Mouse (Mus musculus) frontal cortex, postnatal 10 days (tissue): ENCODE results near the gene Eif2b5.

Experiments
- DNase-seq, 2 experiments: peaks; one replicate each; pipeline ENCODE4 v3.0.0; 2022; ENCODE audit warnings: low spot score in 2 of 2, mixed read lengths in 1 of 2

Gene Eif2b5

DNA sequence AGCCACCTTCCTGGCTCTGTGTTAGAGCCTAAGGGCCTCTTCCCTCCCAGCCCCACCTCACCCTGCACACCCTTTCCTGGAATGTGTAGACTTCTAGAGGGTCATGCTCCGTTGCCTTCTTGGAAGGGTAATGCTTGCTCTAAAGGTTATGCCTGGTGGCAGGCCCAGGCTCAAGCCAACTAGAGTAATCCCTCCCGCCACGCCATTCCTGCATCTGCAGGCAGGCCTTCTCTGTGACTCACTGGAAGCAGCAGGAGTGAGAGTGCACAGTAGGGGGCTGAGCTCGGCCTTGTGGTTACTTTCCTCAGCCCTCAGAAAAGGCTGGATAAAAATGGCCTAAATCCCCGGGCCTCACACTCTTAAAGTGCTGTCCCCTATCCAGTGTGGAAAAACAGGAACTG lies 38.5 kb downstream of the Eif2b5 start:
- no peak for DNase-seq

DNA sequence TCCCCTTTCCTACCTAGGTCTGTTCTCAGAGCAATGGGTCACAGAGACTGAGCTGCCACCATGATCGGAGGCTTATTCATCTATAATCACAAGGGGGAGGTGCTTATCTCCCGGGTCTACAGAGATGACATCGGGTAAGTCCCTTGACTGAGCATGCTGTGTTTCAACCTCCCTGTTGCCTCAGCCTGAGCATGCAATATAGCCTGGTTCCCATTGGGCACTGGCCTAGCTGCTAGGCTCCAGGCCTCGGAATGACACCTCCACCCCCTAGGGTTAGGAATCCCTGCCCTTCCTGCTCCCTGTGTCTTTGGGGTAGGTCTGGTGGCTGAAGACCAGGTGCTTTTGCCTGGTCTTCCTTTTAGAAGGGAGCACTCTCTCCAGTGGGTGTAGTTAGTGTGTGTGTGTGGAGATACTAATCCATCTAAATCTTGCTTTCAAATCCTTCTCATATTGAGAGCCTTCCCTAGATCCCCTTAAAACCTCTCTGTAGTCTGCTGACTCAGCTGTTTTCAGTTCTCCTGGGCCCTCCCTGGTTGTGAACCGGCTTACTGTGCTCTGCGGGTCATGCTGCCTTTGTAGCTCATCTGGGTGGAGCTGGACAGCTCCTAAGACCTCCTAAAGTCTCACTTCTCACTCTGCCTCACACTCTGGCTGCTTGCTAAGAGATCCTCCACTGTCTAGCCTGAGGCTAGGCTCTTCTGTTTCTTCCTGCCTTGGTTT lies 39.1 kb downstream of the Eif2b5 start:
- no peak for DNase-seq

DNA sequence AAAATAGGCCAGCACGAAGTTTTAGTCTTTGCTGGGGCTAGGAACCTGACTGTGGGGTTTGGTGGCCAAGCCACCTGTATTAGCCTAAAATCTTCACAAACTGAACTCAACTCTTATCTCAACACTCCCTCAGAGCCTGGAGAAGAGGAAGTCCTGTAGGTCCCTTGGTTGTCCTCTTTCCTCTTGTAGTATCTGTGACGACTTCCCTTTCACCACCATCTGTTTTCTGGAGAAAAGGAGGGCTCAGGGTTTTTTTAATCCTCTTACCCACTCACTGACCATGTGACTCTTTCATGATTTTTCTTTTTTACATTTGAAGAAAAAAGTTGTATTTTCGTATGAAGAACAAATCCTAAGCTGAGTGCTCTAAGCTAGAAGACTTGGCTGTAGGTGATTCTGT lies 41.0 kb downstream of the Eif2b5 start:
- no peak for DNase-seq

DNA sequence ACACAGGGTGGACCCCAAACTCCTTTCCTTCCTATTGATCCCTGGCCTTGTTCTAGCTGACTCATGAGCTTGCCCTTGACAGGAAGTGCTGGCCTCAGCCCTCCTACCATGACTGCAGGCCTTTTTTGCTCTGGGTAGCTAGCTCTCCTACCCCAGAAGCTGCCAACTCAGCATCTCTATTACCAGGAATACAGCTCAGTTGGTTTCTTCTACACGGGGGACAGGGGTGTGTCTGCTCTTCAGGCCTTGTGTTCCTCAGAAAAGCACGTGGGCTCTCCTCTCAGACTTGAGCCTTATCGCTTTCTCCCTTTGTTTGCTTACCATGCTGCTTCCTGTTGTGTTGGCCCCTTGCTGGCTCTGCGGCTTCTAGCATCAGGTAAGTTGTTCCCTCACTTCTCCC lies 41.8 kb downstream of the Eif2b5 start:
- no peak for DNase-seq

GRCm38 (mm10) chr16:20545696-20546095 lies 47.1 kb downstream of the Eif2b5 start:
- DNase-seq = no peak

DNA sequence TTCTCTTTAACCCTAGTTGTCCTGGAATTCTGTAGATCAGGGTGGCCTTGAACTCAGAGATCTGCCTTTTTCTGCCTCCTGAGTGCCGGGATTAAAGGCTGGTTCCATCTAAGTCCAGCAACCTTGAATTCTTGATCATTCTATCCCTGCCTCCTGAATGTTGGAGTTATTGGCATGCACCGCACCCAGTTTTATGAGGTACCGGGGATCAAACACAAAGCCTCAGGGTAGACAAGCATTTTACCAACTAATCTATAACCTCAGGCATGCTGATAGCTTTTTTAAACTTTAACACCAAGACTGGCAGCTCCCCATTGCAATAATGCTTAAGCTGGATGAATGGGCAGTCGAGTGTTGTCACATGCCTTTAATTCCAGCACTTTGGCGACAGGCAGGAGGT lies 48.8 kb downstream of the Eif2b5 start:
- no peak for DNase-seq

DNA sequence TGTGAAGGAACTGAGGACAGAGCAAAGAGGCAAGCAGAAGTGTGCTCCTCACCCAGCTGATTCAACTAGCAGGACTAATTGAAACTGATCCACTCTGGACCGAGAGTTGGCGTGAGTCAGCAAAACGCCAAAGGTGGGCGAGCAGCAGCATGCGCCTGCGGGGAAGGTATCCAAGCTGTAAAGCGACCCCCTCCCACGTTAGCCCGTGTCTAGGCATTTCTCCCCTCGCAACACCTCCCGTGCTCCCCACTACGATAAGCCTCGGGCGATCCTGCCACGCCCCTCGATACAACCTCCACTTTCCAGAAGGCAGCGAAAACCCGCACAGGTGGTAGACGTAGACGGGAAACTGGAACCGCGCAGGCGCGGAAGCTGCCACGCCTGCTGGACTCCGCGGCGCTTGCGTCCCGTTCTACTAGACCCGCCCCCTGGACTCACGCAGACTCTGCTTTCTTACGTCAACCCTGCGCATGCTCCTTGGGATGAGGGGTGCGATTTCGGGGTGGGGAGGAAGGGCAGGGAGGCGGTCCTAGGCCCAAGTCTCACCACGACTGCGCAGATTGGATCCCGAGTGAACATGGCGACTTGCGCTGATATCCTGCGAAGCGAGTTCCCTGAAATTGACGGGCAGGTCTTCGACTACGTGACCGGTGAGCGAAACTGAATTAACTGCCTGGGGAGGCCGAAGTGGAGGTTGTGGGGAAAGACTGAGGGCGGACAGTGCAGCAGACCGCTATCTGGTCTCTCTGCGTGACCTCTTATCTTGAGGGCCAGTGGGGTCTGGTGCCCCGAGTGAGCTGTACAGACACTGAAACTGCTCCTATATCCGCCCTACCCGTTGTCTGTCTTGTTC lies 49.7 kb downstream of the Eif2b5 start, which contains the start of gene Abcf3:
Abcf3 (plus strand) TSS at position 482 of the 853 bp plus-strand sequence.
- DNase-seq = peak; percentile 97

DNA sequence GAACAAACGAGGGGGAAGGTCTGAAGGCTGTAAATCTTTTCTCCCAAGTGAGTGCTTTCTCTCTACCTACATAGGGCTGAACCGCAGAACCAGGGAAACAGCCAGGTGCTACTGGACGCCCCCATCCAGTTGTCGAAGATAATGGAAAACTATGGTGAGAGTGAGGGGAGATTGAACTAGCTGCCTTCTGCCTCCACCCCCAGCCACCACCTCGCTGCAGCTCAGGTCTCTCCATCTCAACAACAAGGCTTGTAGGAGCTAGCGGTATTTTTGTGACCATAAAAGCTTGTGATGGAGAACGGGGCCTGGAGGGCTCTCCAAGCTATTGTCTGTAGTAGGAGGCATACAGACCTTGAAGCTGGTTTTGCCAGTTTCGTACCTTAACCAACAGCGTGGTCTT lies 50.5 kb downstream of the Eif2b5 start:
- no peak for DNase-seq

GRCm38 (mm10) chr16:20551691-20552090 lies 53.1 kb downstream of the Eif2b5 start:
- no peak for DNase-seq

DNA sequence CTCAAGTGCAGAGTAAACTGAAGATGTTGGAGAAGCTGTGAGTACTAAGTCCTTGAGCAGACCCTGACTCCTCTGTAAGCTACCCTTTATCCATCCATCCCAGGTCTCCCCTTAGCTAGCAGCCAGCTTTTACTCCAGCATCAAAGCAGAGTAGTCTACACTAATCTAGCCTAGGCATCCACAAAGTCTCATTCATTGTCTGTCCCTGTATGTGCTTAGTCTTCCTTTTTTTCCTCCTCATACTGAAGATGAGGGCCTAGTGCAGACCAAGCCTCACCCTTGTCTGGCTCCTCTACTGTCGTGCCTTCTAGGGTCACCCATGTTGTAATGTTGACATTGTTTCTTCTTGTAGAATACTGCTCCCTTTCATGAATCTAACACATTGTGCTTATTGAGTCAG lies 54.0 kb downstream of the Eif2b5 start:
- DNase-seq = no peak

GRCm38 (mm10) chr16:20555000-20555399 lies 56.4 kb downstream of the Eif2b5 start:
- DNase-seq = no peak

DNA sequence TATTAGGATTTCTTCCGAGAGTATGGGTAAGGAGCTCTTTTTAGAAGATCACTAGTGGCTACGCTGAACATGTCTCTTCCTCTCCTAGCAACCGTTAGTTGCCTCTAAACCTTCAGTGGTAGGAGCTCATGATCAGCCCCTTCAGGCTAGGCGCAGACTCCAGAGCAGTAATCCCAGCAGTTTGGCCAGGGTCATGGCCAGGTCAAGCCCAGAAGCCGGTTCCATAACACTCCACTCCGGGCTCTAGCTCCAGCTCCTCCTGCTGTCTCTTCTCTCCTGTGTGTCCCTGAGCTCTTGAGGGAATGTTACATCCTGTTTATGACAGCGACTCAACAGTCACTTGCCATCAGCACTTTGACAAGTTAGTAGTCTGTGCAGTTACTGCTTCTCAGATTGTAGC lies 58.8 kb downstream of the Eif2b5 start:
- no peak for DNase-seq
